Mouse (Mus musculus) lung, postnatal 10 days (tissue): Measurements from ENCODE around the gene Thy1.

Source experiments
- DNase-seq: peaks from one replicate; pipeline ENCODE4 v3.0.0; 2021

Gene Thy1

GRCm38 (mm10) chr9:44084659-44085229, 41.6 kb downstream of the Thy1 start:
- DNase-seq: peak; percentile 94

GRCm38 (mm10) chr9:44085276-44085675, 42.1 kb downstream of the Thy1 start:
- DNase-seq: no peak

DNA sequence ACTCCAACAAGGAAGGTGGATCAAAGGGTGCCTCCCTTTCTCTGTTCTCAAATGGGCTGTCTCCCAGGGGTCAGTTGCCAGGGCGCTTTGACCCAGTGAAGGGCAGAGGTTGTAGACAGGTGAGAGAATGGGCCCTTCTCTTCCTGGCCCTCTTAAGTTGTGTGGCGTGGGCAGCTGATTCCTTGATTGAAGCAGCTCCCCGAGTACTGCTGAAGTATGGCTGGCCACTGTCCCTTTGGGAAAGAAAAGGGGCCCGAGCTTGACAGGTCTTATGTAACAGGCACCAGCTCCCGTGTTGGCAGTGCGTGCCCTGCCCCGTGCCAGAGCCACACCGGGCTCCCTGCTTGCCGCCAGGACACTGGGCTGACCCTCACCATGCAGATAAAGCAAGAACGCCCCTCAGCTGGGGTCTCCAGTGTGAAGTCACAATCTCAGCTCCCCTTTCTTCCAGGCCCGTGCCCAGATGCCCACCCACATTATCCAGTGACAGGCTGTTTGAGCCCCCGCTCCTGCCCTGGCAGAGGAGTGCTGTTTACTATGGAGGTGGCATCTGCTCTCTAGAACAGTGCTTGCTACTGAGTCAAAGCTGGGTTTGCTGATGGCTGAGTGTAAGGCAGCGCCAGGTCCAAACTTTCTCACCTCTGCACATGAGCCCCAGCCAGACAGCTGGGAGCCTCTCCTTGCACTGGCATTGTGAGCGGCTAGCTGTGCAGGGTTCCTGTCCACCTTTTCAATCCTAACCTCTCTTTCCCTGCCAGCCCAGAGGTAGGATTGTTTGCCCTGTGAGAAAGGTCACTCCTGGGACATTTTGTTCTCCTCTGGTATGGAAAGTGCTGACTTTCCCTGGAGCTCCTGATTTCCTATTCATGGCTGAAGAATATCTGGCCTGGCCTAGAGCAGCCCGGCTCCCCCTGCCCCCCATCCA, 42.8 kb downstream of the Thy1 start:
- no peak for DNase-seq

GRCm38 (mm10) chr9:44086960-44087359, 43.8 kb downstream of the Thy1 start:
- no peak for DNase-seq

- no peak for DNase-seq
These were observed 44.7 kb downstream of the Thy1 start for GRCm38 (mm10) chr9:44087761-44088455.

DNA sequence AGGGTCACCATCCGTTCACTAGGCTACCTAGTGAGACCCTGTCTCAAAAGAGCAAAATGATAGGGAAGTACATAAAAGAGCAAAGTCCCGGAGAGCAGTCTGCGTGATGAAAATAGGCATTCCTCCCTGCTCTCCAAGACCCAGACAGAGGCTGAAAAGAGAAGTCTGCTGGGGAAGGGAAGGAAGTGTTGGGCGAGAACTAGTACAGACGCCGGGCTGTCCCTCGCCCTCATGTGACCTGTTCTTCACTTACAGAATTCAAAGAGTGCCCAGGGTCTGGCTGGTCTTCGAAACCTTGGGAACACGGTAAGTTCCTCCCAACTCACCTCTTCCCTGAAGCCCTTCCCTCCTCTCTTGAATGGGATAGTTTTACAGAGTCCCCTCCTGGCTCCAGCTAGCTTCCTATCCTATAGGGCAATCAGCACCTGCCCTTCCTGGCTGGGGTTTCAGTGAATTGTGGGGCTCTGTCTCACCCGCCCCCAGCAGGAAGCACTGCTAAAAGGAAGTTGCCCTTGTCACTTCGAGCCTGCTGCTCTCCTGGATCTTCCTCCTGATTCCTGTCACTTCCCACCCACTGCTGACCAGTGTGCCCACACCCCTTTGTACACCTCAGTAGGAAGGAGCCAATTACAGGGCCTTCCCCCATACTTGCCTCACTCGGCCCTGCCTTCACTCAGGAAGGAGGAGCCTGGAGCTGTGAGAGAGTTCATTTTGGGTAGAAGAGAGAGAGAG, 45.9 kb downstream of the Thy1 start:
- no peak for DNase-seq

GRCm38 (mm10) chr9:44093612-44094503, 50.7 kb downstream of the Thy1 start:
- DNase-seq: peak; percentile 85

GRCm38 (mm10) chr9:44094737-44095136, 51.6 kb downstream of the Thy1 start:
- no peak for DNase-seq

DNA sequence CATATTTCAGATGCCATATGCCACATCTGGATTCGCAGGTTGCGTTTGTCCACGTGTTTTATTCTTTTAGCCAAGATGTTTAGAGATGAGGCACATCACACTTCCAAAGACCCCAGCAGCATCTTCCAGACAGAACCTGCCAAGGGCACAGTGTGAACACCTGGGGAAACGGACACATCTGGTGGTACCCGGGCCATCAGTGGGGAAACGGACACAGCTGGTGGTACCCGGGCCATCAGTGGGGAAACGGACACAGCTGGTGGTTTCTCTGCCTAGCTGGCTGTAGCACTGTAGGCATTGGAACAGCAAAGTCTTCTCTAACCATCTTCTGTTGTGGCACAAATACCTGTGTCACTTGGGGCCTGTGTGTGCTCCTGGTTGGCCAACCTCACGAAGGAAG, 52.6 kb downstream of the Thy1 start:
- DNase-seq: no peak

DNA sequence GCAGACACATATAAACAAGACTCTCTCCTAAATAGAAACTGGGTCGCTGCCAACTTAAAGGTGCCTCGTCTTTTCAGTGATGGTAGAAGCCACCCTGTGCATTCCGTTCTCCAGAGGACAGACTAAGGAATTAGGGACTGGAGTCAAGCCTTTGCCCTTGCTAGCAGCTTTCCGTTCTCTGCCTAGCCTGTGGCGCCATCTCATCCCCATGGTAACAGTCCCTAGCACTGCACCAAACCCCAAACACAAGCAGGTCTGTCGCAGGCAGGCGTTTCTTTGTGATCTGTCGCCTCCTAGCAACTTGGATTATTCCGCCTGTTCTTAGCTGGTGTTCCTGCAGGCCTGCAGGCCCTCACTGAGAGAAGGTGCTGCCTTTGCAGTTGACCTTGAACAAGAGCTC, 53.4 kb downstream of the Thy1 start:
- DNase-seq: no peak
